Mouse (Mus musculus): Measurements from ENCODE around the gene Usf2. TPM values are rescaled to one million over a fixed set of nuclear protein-coding genes. Genes with fewer than 3 reads are reported as not detected.
A peak's percentile ranks its signal among the peaks of the same experiment; 100 is the strongest.
"Not testable (repeated sequence)": the region's sequence is repeated elsewhere in the genome, so short reads cannot be mapped to it uniquely, and the experiment has no call there.

The Usf2 gene
- polyA plus RNA-seq, 2 experiments from 2014 or later = 11.0 to 16.0 TPM

DNA sequence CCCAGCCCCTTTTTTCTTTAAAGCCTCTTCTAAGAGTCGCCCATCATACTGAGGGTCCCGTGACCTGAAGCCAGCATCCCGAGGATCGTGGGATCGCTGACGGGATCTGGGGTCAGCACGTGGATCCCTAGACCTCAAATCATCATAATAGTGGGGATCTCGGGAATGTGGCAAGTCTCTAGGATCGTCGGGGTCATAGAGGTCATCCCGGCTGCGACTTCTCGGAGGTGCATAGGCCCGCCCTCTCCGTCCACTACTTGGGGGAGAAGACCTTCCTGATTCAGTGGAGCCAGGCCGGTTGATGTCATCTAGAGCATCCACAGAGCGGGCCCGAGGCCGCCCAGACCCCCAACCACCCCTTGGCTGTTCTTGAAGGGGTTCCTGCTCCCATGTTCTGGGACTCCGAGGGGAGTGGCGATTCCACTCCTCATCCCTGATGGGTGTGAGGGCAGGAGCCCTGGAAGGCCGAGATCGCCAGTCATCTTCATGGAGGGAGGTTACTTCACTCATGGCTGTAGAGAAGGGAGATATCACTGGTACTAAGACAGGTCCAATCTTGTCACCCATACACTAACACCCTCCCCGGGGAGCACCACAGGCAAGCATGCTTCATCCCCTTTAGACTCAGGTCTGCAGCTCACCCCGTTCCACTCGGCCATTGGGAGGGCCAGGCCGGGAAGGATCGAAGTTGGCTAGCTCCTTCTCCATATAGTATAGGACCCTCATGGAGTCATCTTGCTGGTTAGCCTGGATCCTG lies 1.7 kb upstream of the Usf2 start:
- no peak for ATAC-seq

DNA sequence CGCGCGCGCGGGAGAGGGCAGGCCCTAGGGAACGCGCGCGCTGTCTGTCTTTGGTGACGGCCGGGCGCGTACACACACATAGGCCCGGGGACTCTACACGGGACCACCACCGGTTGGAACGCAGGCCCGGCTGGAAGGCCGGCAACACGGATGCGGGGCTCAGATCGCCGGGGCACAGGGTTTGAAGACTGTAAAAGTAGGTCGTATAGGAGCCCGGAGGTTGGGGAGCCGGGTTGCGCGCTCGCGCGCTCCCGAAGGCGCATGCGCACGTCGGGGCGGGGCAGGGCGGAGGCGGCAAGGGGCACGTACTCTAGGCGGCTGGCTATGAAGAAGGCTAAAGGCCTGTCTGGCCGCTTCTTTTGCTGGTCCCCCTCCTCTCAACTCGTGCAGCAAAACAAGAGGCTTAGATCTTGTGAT lies 772 bp upstream of the Usf2 start:
- ATAC-seq = peak; percentile 67

DNA sequence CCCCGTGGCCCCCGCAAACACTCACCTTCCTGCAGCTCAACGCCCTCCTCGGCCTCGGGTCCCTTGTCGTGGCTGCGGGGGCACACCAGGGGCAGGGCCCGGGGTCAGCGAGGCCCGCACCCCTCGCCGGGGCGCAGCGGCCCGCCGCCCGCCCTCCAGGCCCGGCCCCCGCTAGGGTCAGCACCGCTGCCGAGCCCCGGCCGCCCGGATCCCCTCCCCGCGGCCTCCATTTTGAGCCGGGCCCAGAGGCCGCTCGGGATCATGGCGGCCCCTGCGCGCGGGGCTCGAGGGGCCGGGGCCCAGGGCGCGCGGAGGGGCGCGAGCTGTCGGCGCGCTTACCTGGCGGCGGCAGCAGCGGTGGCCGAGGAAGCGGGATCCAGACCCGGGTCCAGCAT lies 249 bp downstream of the Usf2 start:
- ATAC-seq = peak; percentile 25

DNA sequence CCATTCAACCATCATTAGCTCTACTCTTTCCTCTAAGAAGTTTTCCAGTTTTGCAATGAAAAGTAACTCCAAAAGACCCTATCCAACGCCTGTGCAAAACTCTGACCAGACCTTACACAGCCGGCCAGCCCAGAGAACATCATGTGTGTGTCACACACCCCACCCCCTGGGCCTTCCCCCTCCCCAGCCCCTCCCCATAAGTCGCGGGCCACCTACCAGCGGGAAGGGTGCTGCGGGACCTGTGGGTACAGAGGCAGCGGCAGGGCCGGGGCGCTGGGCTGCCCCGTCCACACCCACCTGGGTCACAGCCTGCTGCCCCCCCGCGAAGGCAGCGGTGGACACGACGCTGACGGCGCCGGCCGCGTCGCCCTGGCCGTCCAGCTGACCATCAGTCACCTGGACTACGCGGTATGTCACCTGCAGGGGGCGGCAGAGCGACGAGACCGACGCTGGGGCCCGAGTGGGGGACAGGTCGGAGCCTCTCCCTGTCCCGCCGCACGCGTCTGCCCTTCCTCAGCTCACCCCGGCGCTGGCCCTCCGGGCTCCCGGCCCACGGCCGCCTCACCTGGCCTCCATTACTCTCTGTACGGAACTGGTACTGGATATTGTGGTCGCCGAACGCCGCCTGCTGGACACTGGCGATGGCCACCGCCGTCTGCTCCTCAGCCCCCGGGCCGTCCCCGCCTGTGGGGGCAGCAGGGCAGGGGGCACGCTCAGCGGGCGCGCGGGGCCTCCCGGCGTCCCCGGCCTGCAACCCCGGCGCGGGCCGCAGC lies 833 bp downstream of the Usf2 start:
- peak; percentile 35 for ATAC-seq

DNA sequence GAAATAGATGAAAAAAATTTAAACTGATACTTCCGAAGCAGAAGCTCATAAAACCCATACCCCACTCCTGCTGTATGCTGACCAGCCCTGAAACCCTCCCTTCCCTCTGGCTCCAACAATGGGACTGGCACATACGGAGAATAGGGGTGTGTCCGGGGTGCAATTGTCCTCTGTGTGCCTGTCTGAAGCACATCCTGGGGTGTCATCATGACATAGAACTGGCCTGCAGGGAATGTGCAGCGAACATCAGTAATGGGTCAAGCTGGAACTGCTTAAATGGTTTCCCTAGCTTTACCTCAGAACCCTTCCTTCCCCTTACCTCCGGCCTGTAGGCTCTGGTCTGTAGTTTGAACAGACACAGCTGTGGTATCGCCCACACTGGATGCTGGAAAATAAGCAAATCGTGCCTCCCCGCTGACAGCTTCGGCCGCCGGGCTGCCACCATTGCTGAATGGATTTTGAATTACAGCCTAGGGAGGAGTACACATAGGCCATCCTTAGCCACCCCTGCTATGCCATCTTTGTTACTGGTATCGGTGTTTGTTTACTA lies 1.6 kb downstream of the Usf2 start:
- ATAC-seq = no peak

DNA sequence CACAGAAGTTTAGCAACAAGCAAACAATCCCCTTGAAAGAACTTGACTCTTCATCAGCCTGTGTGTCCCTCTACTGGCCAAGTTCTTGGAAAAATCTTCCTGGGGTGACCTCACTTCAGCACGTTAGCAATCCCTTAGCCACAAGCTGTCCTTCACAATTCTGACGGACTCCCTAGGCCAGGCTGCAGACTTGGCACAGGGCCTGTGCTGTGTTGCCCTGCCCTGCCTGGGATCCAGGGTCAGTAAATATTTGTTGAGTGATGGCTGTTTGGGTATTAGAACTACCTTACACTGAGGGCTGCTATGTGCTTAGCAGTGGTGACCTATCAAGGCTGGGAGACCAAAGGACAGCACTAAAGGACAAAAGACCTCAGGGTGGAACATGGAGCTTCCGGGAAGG lies 2.6 kb downstream of the Usf2 start:
- ATAC-seq = no peak

DNA sequence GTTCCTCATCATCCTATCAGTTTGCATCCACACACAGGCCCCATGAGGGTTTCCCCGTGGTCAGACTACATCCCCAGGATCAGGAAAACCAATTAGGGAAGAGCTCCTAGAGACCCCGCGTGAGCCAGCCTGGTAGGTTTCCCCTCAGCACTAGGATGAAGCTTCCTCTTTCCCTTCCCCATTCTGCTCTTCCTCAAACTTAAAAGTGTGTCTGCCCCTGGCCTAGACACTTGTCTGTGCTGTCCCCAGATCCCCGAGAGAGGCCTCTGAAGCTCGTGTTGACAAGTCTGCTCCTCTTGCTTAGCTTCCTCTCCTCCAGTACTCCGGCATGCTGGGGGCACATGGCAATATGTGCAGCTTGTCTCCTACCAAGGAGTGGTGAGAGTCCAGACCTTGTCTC lies 3.1 kb downstream of the Usf2 start:
- ATAC-seq = no peak

DNA sequence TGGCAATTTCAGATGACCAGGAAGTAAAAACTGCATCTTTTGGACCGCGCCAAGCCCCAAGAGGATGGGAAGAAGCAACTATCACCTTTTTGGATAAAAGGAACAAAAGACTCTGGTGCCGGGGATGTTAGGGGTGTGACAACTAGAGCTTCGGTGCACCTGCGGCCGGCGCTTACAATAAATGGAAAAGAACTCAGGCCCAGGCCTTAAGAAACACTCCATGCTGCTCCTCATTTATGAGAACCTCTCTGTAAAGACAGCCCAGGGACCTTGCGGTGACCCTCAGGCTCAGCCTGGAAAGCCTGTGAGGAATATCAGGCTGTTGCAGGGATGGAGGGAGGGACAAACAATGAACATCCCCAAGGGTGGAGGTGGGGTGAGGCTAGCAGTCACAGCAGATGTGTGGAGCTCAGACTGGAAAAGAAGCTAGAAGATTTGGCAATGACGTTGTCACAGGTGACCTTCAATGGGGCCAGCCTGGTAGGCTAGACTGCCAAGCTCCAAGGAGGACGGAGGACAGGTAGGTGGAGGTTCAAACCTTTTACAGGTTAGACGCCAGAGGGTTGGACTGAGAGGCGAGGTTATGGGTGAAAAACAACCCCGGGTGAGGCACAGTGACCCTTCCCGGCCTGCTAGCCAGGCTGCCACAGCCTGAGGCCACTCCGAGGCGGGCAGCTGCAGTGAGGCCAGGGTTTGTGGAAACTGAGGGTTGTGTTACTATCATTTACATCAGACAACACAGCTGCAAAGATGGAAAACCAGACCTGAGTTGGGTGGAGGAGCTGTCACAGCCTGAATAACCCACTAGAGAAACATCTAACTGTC lies 4.0 kb downstream of the Usf2 start:
- ATAC-seq = no peak

DNA sequence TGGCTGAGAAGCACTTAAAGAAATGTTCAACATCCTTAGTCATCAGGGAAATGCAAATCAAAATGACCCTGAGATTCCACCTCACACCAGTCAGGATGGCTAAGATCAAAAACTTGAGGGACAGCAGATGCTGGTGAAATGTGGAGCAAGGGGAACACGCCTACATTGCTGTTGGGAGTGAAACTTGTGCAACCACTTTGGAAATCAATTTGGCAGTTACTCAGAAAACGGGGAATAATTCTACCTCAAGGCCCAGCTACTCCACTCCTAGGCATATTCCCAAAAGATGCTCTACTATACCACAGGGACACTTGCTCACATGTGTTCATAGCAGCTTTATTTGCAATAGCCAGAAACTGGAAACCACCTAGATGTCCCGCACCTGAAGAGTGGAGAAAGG lies 6.7 kb downstream of the Usf2 start:
- not testable (repeated sequence) for ATAC-seq

DNA sequence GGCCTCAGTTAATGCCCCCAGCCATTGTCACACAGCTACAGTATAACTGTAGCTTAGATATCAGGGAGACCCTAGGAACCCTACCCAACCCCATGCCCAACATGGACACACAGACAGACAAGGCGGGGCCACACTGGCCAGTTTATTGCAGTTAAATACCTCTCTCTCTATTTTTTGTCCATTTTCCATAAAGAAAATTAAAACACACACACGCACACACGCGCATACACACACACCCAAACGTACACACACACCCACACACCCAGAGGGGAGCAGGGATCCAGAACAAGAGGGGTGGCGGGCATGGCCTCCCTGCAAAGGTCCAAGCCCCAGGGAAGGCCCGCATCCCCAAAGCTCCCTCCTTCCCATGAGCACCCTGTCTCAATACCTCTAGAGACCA lies 10.7 kb downstream of the Usf2 start:
- no peak for ATAC-seq

DNA sequence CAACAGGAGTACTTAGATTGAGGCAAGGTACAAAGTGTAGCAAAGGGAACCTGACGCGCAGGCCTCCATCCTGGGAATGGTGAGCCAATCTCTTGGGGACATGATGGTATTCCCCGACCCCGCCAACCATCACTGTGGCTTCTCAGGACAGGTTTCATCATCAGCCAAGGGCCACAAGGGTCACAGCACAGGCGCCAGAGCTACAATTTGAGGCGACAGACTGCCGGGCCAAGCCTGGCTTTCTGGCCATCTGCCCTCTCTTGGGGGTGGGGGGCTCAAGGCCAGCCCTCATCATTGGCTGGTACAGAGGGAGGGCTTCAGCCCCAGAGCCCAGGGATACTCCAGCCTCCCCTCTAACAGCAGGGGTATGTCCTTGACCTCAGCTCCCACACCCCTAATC lies 11.1 kb downstream of the Usf2 start:
- ATAC-seq = not testable (repeated sequence)

DNA sequence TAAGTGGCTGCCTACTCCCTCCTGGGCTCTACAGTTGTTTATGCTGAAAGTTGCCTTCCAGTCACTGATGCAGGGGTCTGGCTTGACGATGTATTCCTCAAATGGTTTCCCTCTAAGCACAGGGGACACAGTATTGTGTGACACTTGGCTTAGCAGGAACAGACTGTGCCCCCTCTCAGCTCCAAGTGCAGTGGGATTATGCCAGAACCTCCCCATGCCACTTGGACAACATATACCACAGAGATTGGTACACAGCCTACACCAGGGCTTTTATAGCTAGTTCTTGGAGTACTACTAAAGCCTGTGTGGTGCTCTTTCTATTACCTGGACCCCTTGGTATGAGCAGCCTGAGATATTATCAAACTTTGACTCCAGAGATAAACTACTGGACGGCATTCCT lies 11.9 kb downstream of the Usf2 start:
- ATAC-seq = not testable (repeated sequence)

DNA sequence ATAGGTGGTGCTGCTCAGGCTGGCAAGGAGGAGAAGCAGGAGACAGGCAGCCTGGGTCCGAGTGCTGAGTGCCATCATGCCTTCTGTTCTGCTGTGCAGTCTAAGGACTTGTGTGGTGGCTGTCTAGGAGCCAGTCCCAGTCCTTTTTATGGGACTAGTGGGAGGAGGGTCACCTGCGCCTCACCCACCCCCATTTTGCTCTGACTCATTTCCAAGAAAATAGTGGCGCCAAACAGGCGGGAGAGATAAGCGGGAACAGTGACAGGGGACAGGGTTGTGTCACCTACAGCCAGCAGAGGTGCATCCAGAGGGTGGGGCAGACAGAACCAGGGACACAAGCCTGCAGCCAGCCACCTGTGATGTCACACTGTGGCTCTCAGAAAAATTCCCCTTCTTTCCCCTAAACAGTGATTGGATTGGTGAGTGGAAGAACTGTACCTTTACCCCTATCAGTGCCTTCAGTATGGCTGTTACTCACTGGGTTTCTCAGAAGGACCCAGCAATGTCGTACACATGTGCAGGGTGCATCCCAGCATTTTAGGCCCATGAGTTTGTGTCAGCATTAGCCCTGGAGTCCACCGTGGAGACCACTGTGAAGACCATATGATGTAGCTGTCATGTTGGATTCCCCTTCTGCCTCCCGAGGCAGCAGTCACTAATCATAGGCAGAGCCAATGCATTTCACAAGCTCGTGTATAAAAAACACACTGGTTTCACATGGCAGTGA lies 12.5 kb downstream of the Usf2 start, which contains the start of gene Hamp:
TSS of gene Hamp (minus strand) at position 124 of the 727 bp plus-strand sequence.
- no peak for ATAC-seq

DNA sequence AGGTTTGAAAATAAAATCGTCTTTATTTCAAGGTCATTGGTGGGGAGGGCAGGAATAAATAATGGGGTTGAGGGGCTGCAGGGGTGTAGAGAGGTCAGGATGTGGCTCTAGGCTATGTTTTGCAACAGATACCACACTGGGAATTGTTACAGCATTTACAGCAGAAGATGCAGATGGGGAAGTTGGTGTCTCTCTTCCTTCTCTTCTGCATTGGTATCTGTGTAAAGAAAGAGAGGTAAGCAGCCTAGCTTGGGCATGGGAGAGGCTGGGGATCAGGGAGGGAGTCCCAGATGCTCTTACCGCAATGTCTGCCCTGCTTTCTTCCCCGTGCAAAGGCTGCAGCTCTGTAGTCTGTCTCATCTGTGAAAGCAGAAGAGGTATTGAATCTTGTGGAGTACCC lies 14.2 kb downstream of the Usf2 start:
- not testable (repeated sequence) for ATAC-seq

DNA sequence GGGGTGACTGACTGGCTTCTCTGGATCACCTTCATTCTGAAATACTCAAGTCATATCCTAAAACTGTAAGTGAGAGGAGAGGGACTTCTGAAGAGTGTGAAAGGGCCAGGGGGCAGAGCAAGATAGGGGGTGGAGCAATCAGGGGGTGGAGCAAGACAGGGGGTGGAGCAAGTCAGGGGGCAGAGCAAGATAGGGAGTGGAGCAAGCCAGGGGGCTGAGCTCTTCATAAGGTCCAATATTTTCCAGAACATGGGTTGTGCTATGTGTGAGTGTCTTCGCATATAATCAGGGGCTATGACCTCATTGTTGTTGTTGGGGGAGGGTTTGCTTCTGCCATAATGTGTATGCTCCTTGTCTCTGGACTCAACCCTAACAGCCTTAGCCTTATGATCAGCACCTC lies 16.5 kb downstream of the Usf2 start:
- peak; percentile 11 for ATAC-seq

DNA sequence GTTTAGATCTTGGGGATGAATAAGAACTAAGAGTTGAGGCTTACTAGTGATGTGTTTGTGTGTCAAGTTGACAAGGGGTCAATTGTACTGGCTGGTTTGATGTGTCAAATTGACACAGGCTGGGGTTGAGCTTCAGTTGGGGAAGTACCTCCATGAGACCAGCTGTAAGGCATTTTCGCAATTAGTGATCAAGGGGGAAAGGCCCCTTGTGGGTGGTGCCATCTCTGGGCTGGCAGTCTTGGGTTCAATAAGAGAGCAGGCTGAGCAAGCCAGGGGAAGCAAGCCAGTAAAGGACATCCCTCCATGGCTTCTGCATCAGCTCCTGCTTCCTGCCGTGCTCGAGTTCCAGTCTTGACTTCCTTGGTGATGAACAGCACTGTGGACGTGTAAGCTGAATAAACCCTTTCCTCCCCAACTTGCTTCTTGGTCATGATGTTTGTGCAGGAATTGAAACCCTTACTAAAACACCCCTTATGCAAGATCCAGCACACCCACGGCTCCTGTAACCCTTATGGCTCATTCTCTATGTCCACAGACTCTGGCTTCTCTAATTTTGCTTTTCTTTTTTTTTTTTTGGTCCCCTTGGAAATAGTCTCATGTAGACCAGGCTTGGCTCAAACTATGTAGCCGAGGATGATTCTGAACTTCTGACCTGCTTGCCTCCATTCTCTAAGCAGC lies 21.0 kb downstream of the Usf2 start:
- ATAC-seq = not testable (repeated sequence)

DNA sequence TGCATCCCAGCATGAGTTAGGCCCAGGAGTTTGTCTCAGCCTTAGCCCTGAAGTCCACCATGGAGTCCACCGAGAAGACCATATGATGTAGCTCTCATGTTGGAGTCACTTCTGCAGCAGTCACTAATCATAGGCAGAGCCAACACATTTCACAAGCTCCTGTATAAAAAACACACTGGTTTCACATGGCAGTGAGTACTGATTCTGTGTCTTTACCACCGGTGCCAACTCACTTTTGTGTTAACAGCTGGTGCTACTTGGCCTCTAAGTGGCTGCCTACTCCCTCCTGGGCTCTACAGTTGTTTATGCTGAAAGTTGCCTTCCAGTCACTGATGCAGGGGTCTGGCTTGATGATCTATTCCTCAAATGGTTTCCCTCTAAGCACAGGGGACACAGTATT lies 32.0 kb downstream of the Usf2 start, which contains the start of gene Hamp2:
TSS of gene Hamp2 (minus strand) at position 101 of the 400 bp plus-strand sequence.
- ATAC-seq = not testable (repeated sequence)

DNA sequence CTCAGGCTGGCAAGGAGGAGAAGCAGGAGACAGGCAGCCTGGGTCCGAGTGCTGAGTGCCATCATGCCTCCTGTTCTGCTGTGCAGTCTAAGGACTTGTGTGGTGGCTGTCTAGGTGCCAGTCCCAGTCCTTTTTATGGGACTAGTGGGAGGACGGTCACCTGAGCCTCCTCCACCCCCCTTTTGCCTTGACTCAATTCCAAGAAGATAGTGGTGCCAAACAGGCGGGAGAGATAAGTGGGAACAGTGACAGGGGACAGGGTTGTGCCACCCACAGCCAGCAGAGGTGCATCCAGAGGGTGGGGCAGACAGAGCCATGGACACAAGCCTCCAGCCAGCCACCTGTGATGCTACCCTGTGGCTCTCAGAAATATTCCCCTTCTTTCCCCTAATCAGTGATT lies 32.5 kb downstream of the Usf2 start:
- no peak for ATAC-seq

DNA sequence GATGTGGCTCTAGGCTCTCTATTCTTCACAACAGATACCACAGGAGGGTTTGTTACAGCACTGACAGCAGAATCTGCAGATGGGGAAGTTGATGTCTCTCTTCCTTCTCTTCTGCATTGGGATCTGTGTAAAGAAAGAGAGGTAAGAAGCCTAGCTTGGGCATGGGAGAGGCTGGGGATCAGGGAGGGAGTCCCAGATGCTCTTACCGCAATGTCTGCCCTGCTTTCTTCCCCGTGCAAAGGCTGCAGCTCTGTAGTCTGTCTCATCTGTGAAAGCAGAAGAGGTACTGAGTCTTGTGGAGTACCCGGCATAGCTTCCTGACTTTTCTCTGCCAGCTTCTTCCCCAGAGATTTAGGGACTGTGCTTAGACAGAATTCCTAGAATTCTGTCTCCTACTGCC lies 34.1 kb downstream of the Usf2 start:
- not testable (repeated sequence) for ATAC-seq

DNA sequence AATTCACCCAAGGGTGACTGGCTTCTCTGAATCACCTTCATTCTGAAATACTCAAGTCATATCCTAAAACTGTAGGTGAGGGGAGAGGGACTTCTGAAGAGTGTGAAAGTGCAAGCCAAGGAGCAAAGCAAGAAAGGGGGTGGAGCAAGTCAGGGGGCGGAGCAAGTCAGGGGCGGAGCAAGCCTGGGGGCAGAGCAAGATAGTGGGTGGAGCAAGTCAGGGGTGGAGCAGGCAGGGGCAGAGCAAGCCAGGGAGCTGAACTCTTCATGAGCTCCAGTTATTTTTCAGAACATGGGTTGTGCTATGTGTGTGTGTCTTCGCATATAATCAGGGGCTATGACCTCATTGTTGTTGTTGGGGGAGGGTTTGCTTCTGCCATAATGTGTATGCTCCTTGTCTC lies 36.4 kb downstream of the Usf2 start:
- ATAC-seq = no peak

DNA sequence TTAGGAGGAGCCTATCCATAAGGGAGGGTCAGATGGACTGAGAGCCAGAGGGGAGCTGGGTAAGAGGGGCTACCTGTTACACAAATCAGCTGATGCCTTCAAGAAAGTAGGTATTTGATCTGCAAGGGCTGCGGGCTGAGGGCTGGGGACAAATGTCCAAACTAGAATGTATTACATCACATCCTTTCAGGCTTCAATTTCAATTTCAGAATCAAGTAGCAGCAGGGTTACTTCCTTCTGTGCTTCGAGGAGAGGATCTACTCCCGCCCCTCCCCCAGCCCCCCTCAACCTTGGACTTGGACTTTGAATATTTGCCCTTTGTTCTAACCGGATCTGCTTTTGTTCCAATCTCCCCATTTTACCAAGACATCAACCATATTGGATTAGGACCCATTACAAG lies 39.4 kb downstream of the Usf2 start:
- ATAC-seq = no peak
